Mouse (Mus musculus): ENCODE measurements at regions not wholly inside any gene's neighbourhood (a gene's known extent, or its start where the extent isn't known, plus 50 kb on each side); places are given as distances from the start of the nearest gene placed in this dataset.

DNA sequence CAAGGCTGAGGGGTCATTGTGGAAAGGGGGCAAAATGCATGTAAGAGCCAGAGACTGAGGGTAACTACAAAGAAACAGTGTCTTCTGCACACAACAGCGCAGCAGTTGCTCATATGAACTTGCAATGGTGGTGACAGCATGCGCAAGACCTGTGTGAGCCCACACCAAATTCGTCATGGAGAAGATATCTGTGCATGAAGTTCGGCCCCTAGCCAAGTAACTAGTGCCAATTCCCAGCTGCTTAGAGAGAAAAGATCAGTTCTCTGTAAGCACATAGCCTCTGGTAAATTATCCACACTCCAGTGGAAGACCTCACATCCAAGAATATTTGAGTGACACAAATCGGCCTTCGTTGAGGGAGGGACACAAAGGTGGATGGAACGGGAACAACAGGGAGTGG, 182.7 kb upstream of the G2e3 start:
- H3K36me3 ChIP-seq (ENCODE audit: control insufficient read depth in 1 of 2, insufficient read depth in 2 of 2, low read length in 2 of 2), result no peaks in the 10 kb centered on the region
- TF ChIP-seq TAL1 (IDR thresholded peaks at IDR 0.05; ENCODE audit: low read length), result no peak
- TF ChIP-seq BHLHE40 (IDR thresholded peaks at IDR 0.05; ENCODE audit: borderline replicate concordance, low read depth, low read length), result no peak
- TF ChIP-seq CTCF (IDR thresholded peaks at IDR 0.05 in 2 of 3, conservative IDR thresholded peaks at IDR 0.05 in 1 of 3; ENCODE audit: control insufficient read depth in 1 of 3, insufficient read depth in 1 of 3, low read depth in 2 of 3, low read length in 3 of 3, poor library complexity in 1 of 3, severe bottlenecking in 1 of 3), result no peak
- TF ChIP-seq TCF12 (IDR thresholded peaks at IDR 0.05; ENCODE audit: low read depth, low read length), result no peak
- TF ChIP-seq MAZ (IDR thresholded peaks at IDR 0.05; ENCODE audit: low read depth, low read length), result no peak
- no peak for TF ChIP-seq MYC (IDR thresholded peaks at IDR 0.05; ENCODE audit: low read depth, low read length)
- no peak for TF ChIP-seq MXI1 (IDR thresholded peaks at IDR 0.05; ENCODE audit: low read depth, low read length)
- TF ChIP-seq CHD1 (IDR thresholded peaks at IDR 0.05; ENCODE audit: low read depth, low read length), result no peak
- TF ChIP-seq RAD21 (IDR thresholded peaks at IDR 0.05; ENCODE audit: low read depth, low read length), result no peak
- TF ChIP-seq HCFC1 (IDR thresholded peaks at IDR 0.05; ENCODE audit: low read depth, low read length), result no peak
- TF ChIP-seq TBP (IDR thresholded peaks at IDR 0.05; ENCODE audit: low read depth, low read length), result no peak
- no peak for TF ChIP-seq POLR2AphosphoS2 (IDR thresholded peaks at IDR 0.05; ENCODE audit: low read length)
- no peak for TF ChIP-seq GATA1 (IDR thresholded peaks at IDR 0.05; ENCODE audit: low read depth, low read length)
- no peak for TF ChIP-seq EP300 (IDR thresholded peaks at IDR 0.05; ENCODE audit: low read depth in 1 of 2, low read length in 2 of 2)
- no peak for TF ChIP-seq USF2 (IDR thresholded peaks at IDR 0.05; ENCODE audit: borderline replicate concordance in 1 of 2, insufficient read depth in 1 of 2, low read depth in 1 of 2, low read length in 2 of 2)
- TF ChIP-seq ZNF384 (IDR thresholded peaks at IDR 0.05; ENCODE audit: low read depth, low read length), result no peak
- TF ChIP-seq NELFE (IDR thresholded peaks at IDR 0.05; ENCODE audit: low read depth, low read length), result no peak
- TF ChIP-seq UBTF (IDR thresholded peaks at IDR 0.05; ENCODE audit: borderline replicate concordance, insufficient read depth, low read depth, low read length), result no peak
- TF ChIP-seq MYB (IDR thresholded peaks at IDR 0.05; ENCODE audit: low read depth, low read length), result no peak
- no peak for TF ChIP-seq USF1 (IDR thresholded peaks at IDR 0.05; ENCODE audit: low read depth, low read length)
- no peak overlapping the region for H3K4me3 ChIP-seq (ENCODE audit: control insufficient read depth in 1 of 2, insufficient read depth in 1 of 2, low read depth in 2 of 2, low read length in 2 of 2)
- no peaks in the 10 kb centered on the region for H3K79me2 ChIP-seq (ENCODE audit: control insufficient read depth, insufficient read depth, low read length, poor library complexity)
- no peak for DNase-seq (ENCODE audit: low read depth, low spot score)
- H3K27me3 ChIP-seq (ENCODE audit: control insufficient read depth in 1 of 2, insufficient read depth in 2 of 2, low read length in 2 of 2), result no peaks in the 10 kb centered on the region
- no peaks in the 10 kb centered on the region for H3K9me3 ChIP-seq (replicated peaks; ENCODE audit: insufficient read depth, low read length)
- H3K27ac ChIP-seq (ENCODE audit: control insufficient read depth, low read depth, low read length), result no peak overlapping the region
- no peak overlapping the region for H3K9ac ChIP-seq (ENCODE audit: control insufficient read depth, low read depth, low read length, poor library complexity, severe bottlenecking)
- H3K4me1 ChIP-seq (ENCODE audit: control insufficient read depth in 1 of 2, insufficient read depth in 2 of 2, low read length in 2 of 2), result no peaks in the 10 kb centered on the region

GRCm38 (mm10) chr12:51160995-51161394, 186.9 kb upstream of the G2e3 start:
- H3K27me3 ChIP-seq (ENCODE audit: control insufficient read depth in 1 of 2, insufficient read depth in 2 of 2, low read length in 2 of 2), result no peaks in the 10 kb centered on the region
- H3K4me1 ChIP-seq (ENCODE audit: control insufficient read depth in 1 of 2, insufficient read depth in 2 of 2, low read length in 2 of 2), result no peaks in the 10 kb centered on the region
- no peak overlapping the region for H3K9ac ChIP-seq (ENCODE audit: control insufficient read depth, low read depth, low read length, poor library complexity, severe bottlenecking)
- H3K27ac ChIP-seq (ENCODE audit: control insufficient read depth, low read depth, low read length), result no peak overlapping the region
- TF ChIP-seq HCFC1 (IDR thresholded peaks at IDR 0.05; ENCODE audit: low read depth, low read length) (no peak), MAX (IDR thresholded peaks at IDR 0.05; ENCODE audit: low read length) (no peak), TAL1 (IDR thresholded peaks at IDR 0.05; ENCODE audit: low read length) (no peak), TBP (IDR thresholded peaks at IDR 0.05; ENCODE audit: low read depth, low read length) (no peak), TCF12 (IDR thresholded peaks at IDR 0.05; ENCODE audit: low read depth, low read length) (no peak), UBTF (IDR thresholded peaks at IDR 0.05; ENCODE audit: borderline replicate concordance, insufficient read depth, low read depth, low read length) (no peak), ETS1 (IDR thresholded peaks at IDR 0.05; ENCODE audit: low read depth, low read length) (no peak), NRF1 (IDR thresholded peaks at IDR 0.05; ENCODE audit: insufficient read depth, low read depth, low read length, poor library complexity, severe bottlenecking) (no peak), POLR2AphosphoS2 (IDR thresholded peaks at IDR 0.05; ENCODE audit: low read length) (no peak), BHLHE40 (IDR thresholded peaks at IDR 0.05; ENCODE audit: borderline replicate concordance, low read depth, low read length) (no peak), RCOR1 (IDR thresholded peaks at IDR 0.05; ENCODE audit: low read depth, low read length) (no peak), POLR2AphosphoS5 (IDR thresholded peaks at IDR 0.05; ENCODE audit: borderline replicate concordance, low read depth, low read length) (no peak), ZMIZ1 (IDR thresholded peaks at IDR 0.05; ENCODE audit: low read depth, low read length) (no peak), MYC (IDR thresholded peaks at IDR 0.05; ENCODE audit: low read depth, low read length) (no peak), MAFK (IDR thresholded peaks at IDR 0.05; ENCODE audit: borderline replicate concordance, low read depth, low read length) (no peak), CHD1 (IDR thresholded peaks at IDR 0.05; ENCODE audit: low read depth, low read length) (no peak), ZKSCAN1 (IDR thresholded peaks at IDR 0.05; ENCODE audit: low read depth, low read length) (no peak), NELFE (IDR thresholded peaks at IDR 0.05; ENCODE audit: low read depth, low read length) (no peak), GATA1 (IDR thresholded peaks at IDR 0.05; ENCODE audit: low read depth, low read length) (no peak)
- no peaks in the 10 kb centered on the region for H3K36me3 ChIP-seq (ENCODE audit: control insufficient read depth in 1 of 2, insufficient read depth in 2 of 2, low read length in 2 of 2)
- H3K9me3 ChIP-seq (replicated peaks; ENCODE audit: insufficient read depth, low read length), result no peaks in the 10 kb centered on the region
- no peaks in the 10 kb centered on the region for H3K79me2 ChIP-seq (ENCODE audit: control insufficient read depth, insufficient read depth, low read length, poor library complexity)
- no peak overlapping the region for H3K4me3 ChIP-seq (ENCODE audit: control insufficient read depth in 1 of 2, insufficient read depth in 1 of 2, low read depth in 2 of 2, low read length in 2 of 2)
- no peak for DNase-seq (ENCODE audit: low read depth, low spot score)

Measured in MEL (cell line).